Mouse (Mus musculus) bone marrow, adult 2 months (tissue): ENCODE results near the gene Ptprg. TPM values are rescaled to one million over a fixed set of nuclear protein-coding genes. Genes with fewer than 3 reads are reported as not detected.

Experiments
- H3K27ac ChIP-seq: fragments of 200-500 bp; 2 replicates; pipeline ENCODE4 v1.5.1; 2012; ENCODE audit warnings: low read depth, mild to moderate bottlenecking, control low read depth, inconsistent platforms, low read length; ENCODE audit not compliant: control insufficient read depth, poor library complexity, insufficient read depth
- H3K4me1 ChIP-seq: fragments of 200-500 bp; 2 replicates; pipeline ENCODE4 v1.6.1; 2011; ENCODE audit warnings: low read length; ENCODE audit not compliant: control insufficient read depth, insufficient read depth
- H3K4me3 ChIP-seq: fragments of 200-500 bp; replicated peaks from 2 replicates; pipeline ENCODE3; 2011; ENCODE audit warnings: mild to moderate bottlenecking, low read depth, low read length, control low read depth; ENCODE audit not compliant: control insufficient read depth
- CTCF ChIP-seq: fragments of 200-500 bp; IDR thresholded peaks from 2 replicates; pipeline ENCODE4 v1.5.1; 2011; ENCODE audit warnings: low read length, control low read depth; ENCODE audit not compliant: control insufficient read depth, insufficient read depth
- POLR2A ChIP-seq: fragments of 200-500 bp; IDR thresholded peaks from 2 replicates; pipeline ENCODE4 v1.6.1; 2011; ENCODE audit warnings: low read depth, mild to moderate bottlenecking, control low read depth, low read length, borderline replicate concordance; ENCODE audit not compliant: control insufficient read depth
- WGBS: fragments of 180-500 bp; shearing (Covaris S2); methylation state at CpG from one replicate; pipeline ENCODE4 v1.1.7; 2018; 5-methylcytosine and 5-hydroxymethylcytosine counted together
- polyA plus RNA-seq: library from polyadenylated mRNA; stranded (reverse); fragments of >200 nt; gene quantifications from 2 replicates; pipeline ENCODE4 v1.2.4, GENCODE M21; 2011; ENCODE audit warnings: low replicate concordance; ENCODE audit not compliant: missing spikeins, insufficient read depth, insufficient read length

Gene Ptprg
- polyA plus RNA-seq, 1 experiment: 0.27 TPM

- TF ChIP-seq POLR2A: no peak
- TF ChIP-seq CTCF: no peak
- no peak overlapping the region for H3K27ac ChIP-seq
- no peak overlapping the region for H3K4me3 ChIP-seq
- no peaks in the 10 kb centered on the region for H3K4me1 ChIP-seq
- 77% methylated on average over 2 of the region's 2 CpGs for WGBS
Observed at GRCm38 (mm10) chr14:11592650-11593049, 39.3 kb downstream of the Ptprg start.

- TF ChIP-seq POLR2A (no peak), CTCF (no peak)
- H3K4me3 ChIP-seq: no peak overlapping the region
- H3K27ac ChIP-seq: no peak overlapping the region
- 73% methylated on average over 5 of the region's 5 CpGs for WGBS
- H3K4me1 ChIP-seq: no peaks in the 10 kb centered on the region
Observed at GRCm38 (mm10) chr14:11594336-11594735, 41.0 kb downstream of the Ptprg start.

- WGBS: 65% methylated on average over 8 of the region's 8 CpGs
- H3K4me1 ChIP-seq: no peaks in the 10 kb centered on the region
- TF ChIP-seq POLR2A: no peak
- no peak for TF ChIP-seq CTCF
- H3K4me3 ChIP-seq: no peak overlapping the region
- no peak overlapping the region for H3K27ac ChIP-seq
Observed at GRCm38 (mm10) chr14:11604133-11604865, 51.0 kb downstream of the Ptprg start.

GRCm38 (mm10) chr14:11608366-11608765 is 55.0 kb downstream of the Ptprg start:
- H3K4me3 ChIP-seq: no peak overlapping the region
- 68% methylated on average over 8 of the region's 8 CpGs for WGBS
- H3K27ac ChIP-seq: no peak overlapping the region
- no peaks in the 10 kb centered on the region for H3K4me1 ChIP-seq
- TF ChIP-seq POLR2A: no peak

- WGBS: 82% methylated on average over 7 of the region's 7 CpGs
- TF ChIP-seq CTCF (no peak), POLR2A (no peak)
- Histone ChIP-seq H3K27ac (no peak overlapping the region), H3K4me1 (no peaks in the 10 kb centered on the region), H3K4me3 (no peak overlapping the region)
Observed at GRCm38 (mm10) chr14:11609857-11610582, 56.7 kb downstream of the Ptprg start.

GRCm38 (mm10) chr14:11612426-11612825 is 59.1 kb downstream of the Ptprg start:
- TF ChIP-seq POLR2A: no peak
- no peak for TF ChIP-seq CTCF
- 77% methylated on average over 5 of the region's 5 CpGs for WGBS
- H3K4me1 ChIP-seq: no peaks in the 10 kb centered on the region
- H3K4me3 ChIP-seq: no peak overlapping the region
- H3K27ac ChIP-seq: no peak overlapping the region

- TF ChIP-seq CTCF (no peak), POLR2A (no peak)
- no peak overlapping the region for H3K27ac ChIP-seq
- 67% methylated on average over 3 of the region's 3 CpGs for WGBS
- H3K4me3 ChIP-seq: no peak overlapping the region
- no peaks in the 10 kb centered on the region for H3K4me1 ChIP-seq
Observed at GRCm38 (mm10) chr14:11613146-11613545, 59.8 kb downstream of the Ptprg start.

GRCm38 (mm10) chr14:11615697-11616096 is 62.4 kb downstream of the Ptprg start:
- no peak overlapping the region for H3K27ac ChIP-seq
- no peak overlapping the region for H3K4me3 ChIP-seq
- TF ChIP-seq CTCF (no peak), POLR2A (no peak)
- no peaks in the 10 kb centered on the region for H3K4me1 ChIP-seq
- 85% methylated on average over 3 of the region's 3 CpGs for WGBS
